Mouse (Mus musculus) ES-Bruce4 (cell line): Measurements from ENCODE around the gene Dcun1d1. TPM values are rescaled to one million over a fixed set of nuclear protein-coding genes. Genes with fewer than 3 reads are reported as not detected.

ENCODE experiments used
- H3K27ac ChIP-seq: 2 replicates; pipeline ENCODE4 v1.5.1; 2012; ENCODE audit warnings: low read length, inconsistent platforms; ENCODE audit not compliant: insufficient read depth
- H3K27me3 ChIP-seq: 2 replicates; pipeline ENCODE4 v1.6.1; 2012; ENCODE audit warnings: mild to moderate bottlenecking, low read length, inconsistent platforms; ENCODE audit not compliant: control insufficient read depth, poor library complexity, insufficient read depth, severe bottlenecking
- H3K36me3 ChIP-seq: 2 replicates; pipeline ENCODE4 v1.6.1; 2012; ENCODE audit warnings: inconsistent platforms, mild to moderate bottlenecking, low read length, moderate library complexity; ENCODE audit not compliant: control insufficient read depth, poor library complexity, insufficient read depth, severe bottlenecking
- H3K4me1 ChIP-seq: one replicate; pipeline ENCODE4 v1.8.1; 2011; ENCODE audit warnings: low read length; ENCODE audit not compliant: control insufficient read depth, insufficient read depth
- H3K4me3 ChIP-seq: 2 replicates; pipeline ENCODE4 v1.5.1; 2011; ENCODE audit warnings: low read depth, mild to moderate bottlenecking, low read length
- H3K9ac ChIP-seq: 2 replicates; pipeline ENCODE4 v1.6.1; 2012; ENCODE audit warnings: low read depth, mild to moderate bottlenecking, inconsistent platforms; ENCODE audit not compliant: poor library complexity, severe bottlenecking
- H3K9me3 ChIP-seq: replicated peaks from 2 replicates; pipeline ENCODE4 v1.6.1; 2012; ENCODE audit warnings: mild to moderate bottlenecking, low read length, inconsistent platforms; ENCODE audit not compliant: control insufficient read depth, poor library complexity, insufficient read depth, severe bottlenecking
- CTCF ChIP-seq: IDR thresholded peaks from one replicate; pipeline ENCODE4 v1.8.1; 2011; ENCODE audit warnings: low read depth, low read length
- EP300 ChIP-seq: IDR thresholded peaks from 2 replicates; pipeline ENCODE4 v1.6.1; 2011; ENCODE audit warnings: low read depth, low read length; ENCODE audit not compliant: insufficient read depth
- POLR2A ChIP-seq: IDR thresholded peaks from one replicate; pipeline ENCODE4 v1.8.1; 2011; ENCODE audit warnings: low read length; ENCODE audit not compliant: insufficient read depth
- polyA plus RNA-seq: library from polyadenylated mRNA; stranded (reverse); fragments of >200 nt; gene quantifications from 2 replicates; pipeline ENCODE4 v1.2.4, GENCODE M21; 2011; ENCODE audit warnings: low read depth; ENCODE audit not compliant: missing spikeins, insufficient read depth, insufficient read length

The Dcun1d1 gene
- polyA plus RNA-seq, 1 experiment, result 86.1 TPM

DNA sequence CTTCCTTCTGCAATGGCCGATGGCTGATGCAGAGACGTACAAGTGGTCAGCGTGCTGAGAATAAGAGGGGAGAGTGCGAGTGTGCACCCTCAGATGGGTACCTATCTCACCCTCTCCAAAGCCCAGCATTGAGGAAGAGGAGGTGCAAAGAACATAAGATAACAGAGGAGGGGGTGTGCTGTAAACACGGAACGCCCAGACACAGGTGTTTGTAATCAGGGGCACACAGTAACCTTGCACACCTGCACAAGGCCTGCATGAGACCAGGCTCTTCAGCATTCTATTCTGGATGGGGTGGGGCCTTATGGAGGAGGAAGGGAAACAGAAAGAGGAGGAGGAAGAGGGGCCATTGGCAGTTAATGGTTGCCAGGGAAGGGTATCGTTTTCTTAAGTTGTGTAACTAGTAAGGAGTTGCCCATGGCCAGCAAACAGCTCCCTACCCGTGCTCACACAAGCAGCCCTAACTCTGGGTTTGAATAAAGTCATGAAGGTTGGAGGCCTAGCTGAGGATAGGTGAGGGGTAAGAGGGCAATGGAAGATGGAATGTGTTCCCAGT, 30.2 kb upstream of the Dcun1d1 start:
- no peaks in the 10 kb centered on the region for H3K9me3 ChIP-seq
- no peaks in the 10 kb centered on the region for H3K27me3 ChIP-seq
- no peaks in the 10 kb centered on the region for H3K36me3 ChIP-seq
- H3K4me1 ChIP-seq, result no peaks in the 10 kb centered on the region
- TF ChIP-seq CTCF (no peak), EP300 (no peak), POLR2A (no peak)
- H3K4me3 ChIP-seq, result no peak overlapping the region
- H3K9ac ChIP-seq, result no peak overlapping the region
- no peak overlapping the region for H3K27ac ChIP-seq

DNA sequence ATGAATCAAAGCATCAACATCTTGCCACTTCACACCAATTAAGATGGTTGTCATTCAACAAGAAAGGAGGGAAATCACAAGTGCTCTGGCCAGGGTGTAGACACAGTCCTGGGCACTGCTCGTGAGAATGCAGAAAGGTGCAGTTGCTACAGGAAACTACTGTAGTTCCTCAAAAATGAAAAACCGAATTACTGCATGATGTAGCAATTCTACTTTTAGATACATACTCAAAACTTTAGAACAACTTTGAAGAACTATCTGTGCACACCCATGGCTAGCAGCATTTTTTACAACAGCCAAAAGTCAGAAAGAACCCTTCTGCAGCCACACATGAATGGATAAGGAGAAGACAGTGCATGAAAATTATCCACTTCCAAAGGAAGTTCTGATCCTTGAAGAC, 29.2 kb upstream of the Dcun1d1 start:
- Histone ChIP-seq H3K4me1 (no peaks in the 10 kb centered on the region), H3K4me3 (no peak overlapping the region), H3K9ac (no peak overlapping the region), H3K27ac (no peak overlapping the region), H3K27me3 (no peaks in the 10 kb centered on the region), H3K36me3 (no peaks in the 10 kb centered on the region), H3K9me3 (no peaks in the 10 kb centered on the region)
- TF ChIP-seq CTCF, result no peak
- TF ChIP-seq EP300, result no peak
- TF ChIP-seq POLR2A, result no peak

DNA sequence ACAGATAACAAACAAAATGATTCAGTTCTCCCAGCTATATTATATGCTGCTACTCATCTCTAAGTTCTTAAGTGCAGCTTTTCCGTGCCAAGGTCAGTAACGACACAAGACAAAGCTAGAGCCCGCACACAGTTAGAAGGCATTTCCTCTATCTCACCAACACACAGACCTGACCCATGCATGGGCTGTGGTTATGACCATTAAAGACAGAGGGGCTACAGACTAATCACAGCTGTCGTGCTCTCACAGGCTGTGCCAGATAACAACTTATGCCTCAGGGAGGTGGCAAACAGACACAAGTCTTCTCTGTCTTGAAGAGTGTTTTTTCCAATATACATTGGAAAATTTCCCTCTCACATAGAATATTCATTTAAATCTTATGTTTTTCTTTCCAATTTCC, 27.7 kb upstream of the Dcun1d1 start:
- no peak overlapping the region for H3K9ac ChIP-seq
- H3K36me3 ChIP-seq, result no peaks in the 10 kb centered on the region
- no peaks in the 10 kb centered on the region for H3K4me1 ChIP-seq
- TF ChIP-seq POLR2A (no peak), CTCF (no peak), EP300 (no peak)
- H3K27ac ChIP-seq, result no peak overlapping the region
- H3K4me3 ChIP-seq, result no peak overlapping the region
- no peaks in the 10 kb centered on the region for H3K9me3 ChIP-seq
- H3K27me3 ChIP-seq, result no peaks in the 10 kb centered on the region

DNA sequence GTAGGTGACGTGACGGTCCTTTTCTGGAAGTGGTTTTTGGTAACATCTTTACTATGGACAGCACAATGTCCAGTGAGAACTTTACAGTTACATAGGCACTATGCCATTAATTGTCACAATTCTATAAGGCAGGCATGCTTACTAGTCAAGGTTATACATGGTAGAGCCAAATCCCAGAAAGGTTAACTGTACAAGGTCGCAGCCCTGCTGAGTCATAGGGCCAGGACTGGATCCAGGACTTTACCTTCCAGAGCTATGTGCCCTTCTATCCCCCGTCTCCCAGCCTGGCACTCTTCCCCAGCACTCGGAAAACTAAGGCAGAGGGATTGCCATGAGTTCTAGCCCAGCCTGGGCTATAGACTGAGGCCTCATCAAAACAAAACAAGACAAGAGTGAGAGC, 26.7 kb upstream of the Dcun1d1 start:
- no peaks in the 10 kb centered on the region for H3K36me3 ChIP-seq
- no peaks in the 10 kb centered on the region for H3K4me1 ChIP-seq

DNA sequence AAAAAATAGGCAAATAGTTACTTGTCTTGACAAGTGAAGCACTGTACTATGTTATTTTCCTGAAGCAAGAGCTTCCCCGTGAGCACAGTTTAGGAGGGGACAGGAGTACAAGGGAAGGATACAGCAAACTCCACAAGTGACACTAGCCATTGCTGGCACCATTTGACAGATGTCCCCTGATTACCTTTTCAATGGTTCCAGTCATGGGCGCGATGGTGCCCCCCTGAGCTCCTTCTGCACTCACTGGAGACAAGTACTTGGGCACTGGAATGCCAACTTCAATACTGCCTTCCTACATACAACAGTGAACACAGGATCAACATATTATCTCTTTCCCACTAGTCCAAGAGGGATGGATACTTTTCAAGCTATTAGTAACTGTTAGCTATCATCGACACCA, 26.2 kb upstream of the Dcun1d1 start:
- Histone ChIP-seq H3K27me3 (no peaks in the 10 kb centered on the region), H3K36me3 (no peaks in the 10 kb centered on the region), H3K27ac (no peak overlapping the region), H3K9me3 (no peaks in the 10 kb centered on the region), H3K4me3 (no peak overlapping the region), H3K9ac (no peak overlapping the region), H3K4me1 (no peaks in the 10 kb centered on the region)
- TF ChIP-seq EP300 (no peak), CTCF (no peak), POLR2A (no peak)

More for the DNA sequence above, 26.7 kb upstream of the Dcun1d1 start:
- H3K9ac ChIP-seq, result no peak overlapping the region
- TF ChIP-seq POLR2A (no peak), EP300 (no peak), CTCF (no peak)
- no peak overlapping the region for H3K4me3 ChIP-seq
- no peaks in the 10 kb centered on the region for H3K9me3 ChIP-seq
- no peaks in the 10 kb centered on the region for H3K27me3 ChIP-seq
- H3K27ac ChIP-seq, result no peak overlapping the region

DNA sequence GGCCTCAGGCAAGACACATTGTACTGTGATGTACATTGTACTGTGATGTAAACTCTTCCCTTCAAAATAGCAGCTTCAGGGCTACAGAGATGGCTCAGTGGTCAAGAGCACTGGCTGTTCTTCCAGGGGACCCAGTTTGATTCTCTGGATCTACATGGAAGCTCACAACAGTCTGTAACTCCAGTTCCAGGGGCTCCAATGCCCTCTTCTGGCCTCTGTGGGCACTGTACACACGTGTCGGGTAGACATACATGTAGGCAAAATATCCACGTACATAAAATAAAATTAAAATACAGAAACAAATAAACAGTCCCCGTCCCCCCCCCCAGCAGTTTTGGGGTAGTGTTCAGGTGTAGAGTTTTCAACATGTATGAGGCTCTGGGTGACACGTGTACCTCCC, 25.7 kb upstream of the Dcun1d1 start:
- H3K4me3 ChIP-seq, result no peak overlapping the region
- H3K27ac ChIP-seq, result no peak overlapping the region
- TF ChIP-seq EP300, result no peak
- no peak for TF ChIP-seq CTCF
- TF ChIP-seq POLR2A, result no peak
- no peaks in the 10 kb centered on the region for H3K36me3 ChIP-seq
- H3K9ac ChIP-seq, result no peak overlapping the region
- H3K4me1 ChIP-seq, result no peaks in the 10 kb centered on the region
- no peaks in the 10 kb centered on the region for H3K9me3 ChIP-seq
- H3K27me3 ChIP-seq, result no peaks in the 10 kb centered on the region
